Comparison of ENCODE assay signal across 20 mouse cellular contexts in the genomic region with DNA sequence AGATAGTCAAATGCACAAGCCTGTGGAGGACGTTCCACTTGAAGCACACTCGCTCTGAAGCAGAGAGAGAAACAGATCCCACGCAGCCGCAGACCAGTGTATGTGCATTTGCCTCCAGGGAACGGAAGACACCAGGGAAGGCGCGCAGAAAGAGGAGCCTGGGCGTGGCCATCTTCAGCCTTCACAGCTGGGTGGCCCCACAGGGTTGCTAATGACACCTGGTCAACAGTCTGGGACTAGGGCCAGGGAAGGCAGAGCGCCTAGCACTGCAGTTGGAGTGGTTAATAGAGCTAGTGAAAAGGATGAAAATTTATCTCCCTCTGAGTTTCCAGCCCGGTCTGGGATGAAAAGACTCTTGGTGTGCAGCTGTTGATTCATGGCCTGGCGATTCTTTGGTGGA.
DNase-seq lines count a peak whose midpoint lies in the region; ATAC-seq lines count a peak whose summit lies in the region.
"Had no signal": no experiment of that assay in that cellular context is flagged by ENCODE, and none has a peak within 500 bp of the region (broad histone marks: within the 10 kb centered on the region; RNA-seq: fewer than 3 reads in every experiment).

No protein-coding gene starts in this region.

- H3K36me3 ChIP-seq in kidney, embryonic 15.5 days = no peaks in the 10 kb centered on the region
- H3K36me3 ChIP-seq: forebrain, embryonic 12.5 days; heart, embryonic 13.5 days; hindbrain, embryonic 15.5 days; intestine, embryonic 15.5 days; limb, embryonic 15.5 days; liver, embryonic 15.5 days had no signal

- H3K4me2 ChIP-seq in kidney, embryonic 15.5 days = no peak overlapping the region
- H3K4me2 ChIP-seq: forebrain, embryonic 12.5 days; heart, embryonic 13.5 days; hindbrain, embryonic 15.5 days; intestine, embryonic 15.5 days; limb, embryonic 15.5 days; liver, embryonic 15.5 days; midbrain, embryonic 11.5 days had no signal

- peak; percentile 40; the same call in 1 of the 2 replicates for ATAC-seq in kidney, embryonic 15.5 days (replicated peaks; ENCODE audit: low FRiP score)
- ATAC-seq: intestine, embryonic 15.5 days; lung, postnatal 0 days had no signal

- no peaks in the 10 kb centered on the region for H3K4me1 ChIP-seq in kidney, embryonic 15.5 days
- H3K4me1 ChIP-seq: forebrain, embryonic 12.5 days; heart, embryonic 13.5 days; hindbrain, embryonic 15.5 days; intestine, embryonic 15.5 days; liver, embryonic 15.5 days had no signal

- no peak overlapping the region for H3K9ac ChIP-seq in kidney, embryonic 15.5 days
- H3K9ac ChIP-seq: forebrain, embryonic 12.5 days; heart, embryonic 13.5 days; hindbrain, embryonic 15.5 days; intestine, embryonic 15.5 days; limb, embryonic 15.5 days; liver, embryonic 15.5 days had no signal

- no peaks in the 10 kb centered on the region for H3K9me3 ChIP-seq in kidney, embryonic 15.5 days (replicated peaks)
- H3K9me3 ChIP-seq: forebrain, embryonic 12.5 days; heart, embryonic 13.5 days; hindbrain, embryonic 15.5 days; intestine, embryonic 15.5 days; limb, embryonic 15.5 days; liver, embryonic 15.5 days had no signal

- H3K27ac ChIP-seq in kidney, embryonic 15.5 days = no peak overlapping the region
- H3K27ac ChIP-seq: forebrain, embryonic 12.5 days; heart, embryonic 13.5 days; hindbrain, embryonic 15.5 days; intestine, embryonic 15.5 days; limb, embryonic 15.5 days; liver, embryonic 15.5 days; stomach, postnatal 0 days had no signal

- 32% methylated on average over 11 of the region's 11 CpGs for WGBS in kidney, embryonic 15.5 days

- DNase-seq in kidney, adult 18-20 months = no peak
- DNase-seq in ES-CJ7 (ENCODE audit: low read depth, low spot score) (peak; percentile 71), R1 (ENCODE audit: low read depth, low spot score) (peak; percentile 69)
- peak; percentile 24 to 51 for DNase-seq in gastrocnemius, postnatal 4 days (ENCODE audit: low spot score in 2 of 2)
- no peak for DNase-seq in left cerebral cortex, adult 9 months (ENCODE audit: low spot score in 2 of 2)
- DNase-seq in spleen, postnatal 36 days (ENCODE audit: low spot score in 2 of 2) = no peak
- DNase-seq: cerebellum, adult 8-10 months; heart, adult 18-20 months; heart, postnatal 36 days; right cerebral cortex, postnatal 4 days had no signal

- H3K4me3 ChIP-seq in kidney, embryonic 15.5 days (replicated peaks) = no peak overlapping the region
- H3K4me3 ChIP-seq: forebrain, embryonic 12.5 days; heart, embryonic 13.5 days; hindbrain, embryonic 15.5 days; intestine, embryonic 15.5 days; limb, embryonic 15.5 days; liver, embryonic 15.5 days had no signal

- no peaks in the 10 kb centered on the region for H3K27me3 ChIP-seq in kidney, embryonic 15.5 days
- H3K27me3 ChIP-seq: forebrain, embryonic 12.5 days; heart, embryonic 13.5 days; hindbrain, embryonic 15.5 days; intestine, embryonic 15.5 days; liver, embryonic 15.5 days had no signal

Comparison
In these comparisons a context has a peak if more than half of its experiments do, and no peak if none do; other contexts are left out.
1. DNase-seq: peak in ES-CJ7 (single experiment), R1 (single experiment) and gastrocnemius, postnatal 4 days (2 of 2); none in kidney, adult 18-20 months (single experiment), left cerebral cortex, adult 9 months (0 of 2) and spleen, postnatal 36 days (0 of 2).